Mouse (Mus musculus) kidney, adult 2 months (tissue): ENCODE results near the gene Hoxd1.

Experiments
- CTCF ChIP-seq: fragments of 200-500 bp; conservative IDR thresholded peaks from 2 replicates; pipeline ENCODE4 v1.5.1; 2011; ENCODE audit warnings: low read depth, mild to moderate bottlenecking, control low read depth, low read length, moderate library complexity, mixed read lengths; ENCODE audit not compliant: insufficient read depth, insufficient read length
- POLR2A ChIP-seq: fragments of 200-500 bp; IDR thresholded peaks from one replicate; pipeline ENCODE4 v1.6.1; 2011; ENCODE audit warnings: low read depth, low read length, control low read depth

GRCm38 (mm10) chr2:74734451-74734850 is 28.3 kb upstream of the Hoxd1 start:
- TF ChIP-seq CTCF (no peak), POLR2A (no peak)
